Mouse (Mus musculus) kidney, adult 2 months (tissue): ENCODE data around the gene Trak2. TPM values are rescaled to one million over a fixed set of nuclear protein-coding genes. Genes with fewer than 3 reads are reported as not detected.

Source experiments
- polyA plus RNA-seq: library from polyadenylated mRNA; depleted of rRNA; stranded (reverse); fragments of >200 nt; gene quantifications from 2 replicates; pipeline ENCODE4 v1.2.3, GENCODE M21; 2012; rRNA removed

Trak2 gene
- polyA plus RNA-seq, 1 experiment: 55.4 TPM

Other genes starting within 250 kb of the Trak2 start
- gene Casp8, start 178.1 kb downstream of the Trak2 start, polyA plus RNA-seq: 5.5 and 6.9 TPM in 2 replicates
- 25.0 and 26.6 TPM in 2 replicates for gene Stradb, start 92 bp upstream of the Trak2 start, polyA plus RNA-seq
- 0.06 TPM in 1 of 2 replicates, not detected in the other for gene C2cd6, start 121.5 kb upstream of the Trak2 start, polyA plus RNA-seq
- gene Tmem237, start 147.0 kb upstream of the Trak2 start, polyA plus RNA-seq: 9.6 and 10.3 TPM in 2 replicates
- 2.6 TPM in 2 replicates for gene Mpp4, start 190.0 kb upstream of the Trak2 start, polyA plus RNA-seq